Mouse (Mus musculus): Measurements from ENCODE around the gene Wfikkn2.

DNA sequence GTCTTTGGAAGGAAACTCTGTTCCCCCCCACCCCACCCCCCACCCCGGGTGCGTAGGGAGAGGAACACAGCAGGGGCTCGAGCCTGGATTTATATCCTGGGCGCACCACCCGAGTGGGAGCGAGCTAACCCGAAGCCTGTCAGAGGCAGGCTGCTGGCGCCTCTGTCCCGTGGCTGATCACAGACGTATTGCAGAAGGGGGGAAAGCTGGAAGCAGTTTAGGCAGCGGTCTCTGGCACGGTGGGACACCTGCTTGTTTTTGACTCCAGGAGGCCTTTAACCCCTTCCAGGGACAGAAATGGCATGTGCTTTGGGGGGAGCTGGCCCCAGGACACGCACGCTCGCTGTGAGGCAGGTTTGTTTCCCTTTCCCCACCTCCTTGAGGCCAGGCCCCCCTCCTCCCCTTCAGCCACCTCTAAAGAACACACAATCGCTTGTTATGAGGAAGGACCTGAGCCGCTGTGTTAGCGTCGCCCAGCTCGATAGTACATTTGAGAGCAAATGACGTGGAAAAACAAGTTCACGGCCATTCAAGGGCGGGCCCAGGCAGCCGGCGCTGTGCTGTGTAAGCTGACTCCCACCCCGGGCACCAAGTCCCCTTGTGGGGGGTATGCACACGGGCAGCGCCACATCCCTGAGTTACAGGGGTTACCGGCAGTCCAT, 2.9 kb downstream of the Wfikkn2 start:
- TF ChIP-seq POLR2A (IDR thresholded peaks at IDR 0.05; ENCODE audit: borderline replicate concordance, insufficient read depth, low read length) = no peak
- TF ChIP-seq CTCF (IDR thresholded peaks at IDR 0.05; ENCODE audit: borderline replicate concordance, insufficient read depth, low read depth, low read length) = no peak

Measured in cerebellum, adult 2 months (tissue).